Mouse (Mus musculus) stomach, postnatal 0 days (tissue): ENCODE data around the gene Wrnip1. TPM values are rescaled to one million over a fixed set of nuclear protein-coding genes. Genes with fewer than 3 reads are reported as not detected.

Source experiments
- ATAC-seq: fragments of 200-750 bp; cut with Nextera tagmentation; 2 replicates; pipeline ENCODE4 v1.8.0; 2017; ENCODE audit not compliant: low FRiP score, low TSS enrichment
- DNase-seq: peaks from one replicate; pipeline ENCODE4 v3.0.0-alpha.2; 2016; ENCODE audit warnings: low spot score
- H3K27ac ChIP-seq: fragments of 300-500 bp; sonication (generic); replicated peaks from 2 replicates; pipeline ENCODE4 v1.5.1; 2014; ENCODE audit warnings: mild to moderate bottlenecking, control low read depth
- H3K27me3 ChIP-seq: fragments of 300-500 bp; sonication (generic); 2 replicates; pipeline ENCODE4 v1.6.1; 2014; ENCODE audit warnings: low read length; ENCODE audit not compliant: control insufficient read depth, insufficient read depth
- H3K36me3 ChIP-seq: fragments of 300-500 bp; sonication (generic); 2 replicates; pipeline ENCODE4 v1.6.1; 2014; ENCODE audit warnings: low read length, mixed read lengths; ENCODE audit not compliant: control insufficient read depth, insufficient read depth
- H3K4me1 ChIP-seq: fragments of 300-500 bp; sonication (generic); replicated peaks from 2 replicates; pipeline ENCODE4 v1.6.1; 2014; ENCODE audit warnings: antibody characterized with exemption; ENCODE audit not compliant: control insufficient read depth, insufficient read depth
- H3K4me2 ChIP-seq: fragments of 300-500 bp; sonication (generic); replicated peaks from 2 replicates; pipeline ENCODE4 v1.6.1; 2014; ENCODE audit warnings: low read depth, mild to moderate bottlenecking, control low read depth, moderate library complexity
- H3K4me3 ChIP-seq: fragments of 300-500 bp; sonication (generic); 2 replicates; pipeline ENCODE4 v1.5.1; 2014; ENCODE audit warnings: low read depth, low read length, control low read depth
- H3K9ac ChIP-seq: fragments of 300-500 bp; sonication (generic); 2 replicates; pipeline ENCODE4 v1.6.1; 2014; ENCODE audit warnings: mild to moderate bottlenecking, low read length, control low read depth, mixed read lengths
- H3K9me3 ChIP-seq: fragments of 300-500 bp; sonication (generic); 2 replicates; pipeline ENCODE4 v1.6.1; 2016; ENCODE audit warnings: low read length; ENCODE audit not compliant: control insufficient read depth
- CTCF ChIP-seq: IDR thresholded peaks from 2 replicates; pipeline ENCODE4 v1.5.1; 2016; ENCODE audit warnings: antibody characterized with exemption, low read depth, mild to moderate bottlenecking, moderate library complexity
- EP300 ChIP-seq: optimal IDR thresholded peaks from 2 replicates; pipeline ENCODE3; 2016; ENCODE audit warnings: antibody characterized with exemption
- WGBS: fragments of 180-500 bp; shearing (Covaris S2); extraction: QIAGEN DNeasy Blood & Tissue Kit; methylation state at CpG from one replicate; pipeline ENCODE4 v1.1.7; 2014; 5-methylcytosine and 5-hydroxymethylcytosine counted together
- polyA plus RNA-seq: library from polyadenylated mRNA; unstranded; fragments of >200 nt; fragmentation: Nextera tagmentation; extraction: Ambion mirVana; gene quantifications from 2 replicates; pipeline ENCODE4 v1.2.1, GENCODE M21; 2015

The Wrnip1 gene
- polyA plus RNA-seq, 1 experiment from 2014 or later: 14.4 TPM

GRCm38 (mm10) chr13:32868843-32869242, 67.0 kb downstream of the Wrnip1 start:
- Histone ChIP-seq H3K4me2 (no peak overlapping the region), H3K27me3 (no peaks in the 10 kb centered on the region), H3K9me3 (no peaks in the 10 kb centered on the region), H3K4me3 (no peak overlapping the region), H3K4me1 (no peaks in the 10 kb centered on the region), H3K9ac (no peak overlapping the region), H3K27ac (no peak overlapping the region), H3K36me3 (no peaks in the 10 kb centered on the region)
- 52% methylated on average over 5 of the region's 5 CpGs for WGBS
- DNase-seq (no peak), ATAC-seq (no peak)
- TF ChIP-seq EP300 (no peak), CTCF (no peak)

Other genes starting within 250 kb of the Wrnip1 start
- 0.12 and 0.15 TPM in 2 replicates for gene Mylk4, start 18.1 kb upstream of the Wrnip1 start, polyA plus RNA-seq
- gene D930007J09Rik, start 811 bp downstream of the Wrnip1 start, polyA plus RNA-seq: not detected in 2 replicates
- 80.1 and 91.1 TPM in 2 replicates for gene Serpinb1a, start 49.1 kb downstream of the Wrnip1 start, polyA plus RNA-seq
- 0.07 and 0.10 TPM in 2 replicates for gene Serpinb1c, start 96.2 kb downstream of the Wrnip1 start, polyA plus RNA-seq
- gene Serpinb6b, start 163.2 kb downstream of the Wrnip1 start, polyA plus RNA-seq: 7.7 and 9.5 TPM in 2 replicates
- 5.5 and 6.3 TPM in 2 replicates for gene Serpinb9, start 201.2 kb downstream of the Wrnip1 start, polyA plus RNA-seq
- 2.7 and 4.9 TPM in 2 replicates for gene Serpinb9b, start 225.4 kb downstream of the Wrnip1 start, polyA plus RNA-seq